ENCODE assay signal across 33 mouse cellular contexts in genomic region chr11:99417819-99418218, GRCm38 (mm10). TPM values are rescaled to one million over a fixed set of nuclear protein-coding genes. Genes with fewer than 3 reads are reported as not detected.
DNase-seq lines count a peak whose midpoint lies in the region; TF ChIP-seq lines count a peak whose summit lies in the region.
"Had no signal": no experiment of that assay in that cellular context is flagged by ENCODE, and none has a peak within 500 bp of the region (broad histone marks: within the 10 kb centered on the region; RNA-seq: fewer than 3 reads in every experiment).

No protein-coding gene starts in this region.

- WGBS in olfactory bulb, adult 2 months, result 65% methylated on average over 16 of the region's 16 CpGs

- TF ChIP-seq CTCF in left cerebral cortex, adult 2 months (IDR thresholded peaks at IDR 0.05), result no peak
- TF ChIP-seq CTCF in olfactory bulb, adult 2 months (IDR thresholded peaks at IDR 0.05; ENCODE audit: insufficient read depth, low read depth, low read length), result no peak

- intact Hi-C loops in left cerebral cortex, adult 2 months (cut with DNase I), result loop anchor here (2.0 kb wide), 1 partner anchor 25 kb away; no protein-coding TSS in a partner anchor
- intact Hi-C loops in left cerebral cortex, postnatal 36 days (cut with DNase I), result no loop called here

- H3K4me3 ChIP-seq in left cerebral cortex, adult 2 months, result peak overlapping the region; percentile 43
- H3K4me3 ChIP-seq in olfactory bulb, adult 2 months (ENCODE audit: insufficient read depth, low read depth, low read length), result peak overlapping the region; percentile 50
- H3K4me3 ChIP-seq: embryonic facial prominence, embryonic 10.5 days; embryonic facial prominence, embryonic 13.5 days; erythroblast, embryonic 14.5 days; forebrain, embryonic 12.5 days; forebrain, embryonic 15.5 days; heart, embryonic 12.5 days; heart, embryonic 15.5 days; hindbrain, embryonic 10.5 days; hindbrain, embryonic 13.5 days had no signal

- peak overlapping the region; percentile 82 for H3K27ac ChIP-seq in left cerebral cortex, adult 2 months
- peak overlapping the region; percentile 89 for H3K27ac ChIP-seq in olfactory bulb, adult 2 months (ENCODE audit: insufficient read depth, low read depth, low read length)
- H3K27ac ChIP-seq: embryonic facial prominence, embryonic 10.5 days; embryonic facial prominence, embryonic 13.5 days; forebrain, embryonic 12.5 days; forebrain, embryonic 15.5 days; heart, embryonic 15.5 days; hindbrain, embryonic 10.5 days; hindbrain, embryonic 13.5 days had no signal

- TF ChIP-seq POLR2A in olfactory bulb, adult 2 months (IDR thresholded peaks at IDR 0.05; ENCODE audit: insufficient read depth, low read depth, low read length), result no peak

- DNase-seq in left cerebral cortex, adult 2 months (ENCODE audit: extremely low spot score in 1 of 2, low spot score in 2 of 2), result peak; percentile 13 to 20
- DNase-seq in left cerebral cortex, postnatal 36 days (ENCODE audit: low spot score in 2 of 2), result no peak
- DNase-seq in right cerebral cortex, postnatal 10 days (ENCODE audit: low spot score in 2 of 2), result peak; percentile 40 to 56
- no peak for DNase-seq in right cerebral cortex, postnatal 4 days
- DNase-seq in T-cell, adult 2 months (ENCODE audit: low spot score), result no peak
- DNase-seq: adrenal gland, adult 8-10 months; adrenal gland, postnatal 25 days; cerebellum, adult 11-12 months; cerebellum, adult 9-10 months; cerebellum, postnatal 25 days; embryo, embryonic 11 days; gastrocnemius, postnatal 25 days; heart, adult 18-20 months; heart, postnatal 10 days; heart, postnatal 36 days had no signal

- H3K4me1 ChIP-seq in olfactory bulb, adult 2 months (ENCODE audit: control insufficient read depth, insufficient read depth, low read length), result peaks cover 23% of the 10 kb centered on the region
- H3K4me1 ChIP-seq: embryonic facial prominence, embryonic 13.5 days; forebrain, embryonic 12.5 days; forebrain, embryonic 15.5 days; heart, embryonic 12.5 days; heart, embryonic 15.5 days; hindbrain, embryonic 10.5 days; hindbrain, embryonic 13.5 days had no signal

RNA-seq across cellular contexts. Expression of gene Krt12, which starts 4.2 kb away (rescaled TPM):
- 10 to 100 TPM in 1 of 2 experiments, 1 to 10 TPM in 1; 8.7 to 11.6 TPM for total RNA-seq in left cerebral cortex, adult 2 months (2021)
- total RNA-seq in left cerebral cortex, postnatal 36 days (2021), result 10 to 100 TPM in 1 of 2 experiments, 1 to 10 TPM in 1; 9.4 to 13.4 TPM
- not detected in 2 replicates for polyA plus RNA-seq in olfactory bulb, adult 2 months (2012; ENCODE audit: insufficient read depth, insufficient read length, low replicate concordance, missing spikeins)
- total RNA-seq: adrenal gland, adult 8-10 months; adrenal gland, postnatal 25 days; common myeloid progenitor, adult 5-6 weeks; gastrocnemius, postnatal 25 days; heart, adult 18-20 months; heart, postnatal 10 days; heart, postnatal 36 days; MEL had no signal
- polyA plus RNA-seq: activated CD4-positive, CD25-positive, alpha-beta regulatory T cell, adult 4 months; C2C12; CD4-positive, CD25-positive, alpha-beta regulatory T cell, adult 4 months; embryonic facial prominence, embryonic 10.5 days; embryonic facial prominence, embryonic 13.5 days; erythroblast, embryonic 14.5 days; forebrain, embryonic 12.5 days; gonadal fat pad, adult 2 months; heart, embryonic 12.5 days; heart, embryonic 15.5 days; hindbrain, embryonic 13.5 days had no signal

RNA-seq across cellular contexts. Expression of gene Krt20, which starts 20.1 kb away (rescaled TPM):
- total RNA-seq in left cerebral cortex, adult 2 months (2021), result not detected
- not detected for total RNA-seq in left cerebral cortex, postnatal 36 days (2021)
- polyA plus RNA-seq in olfactory bulb, adult 2 months (2012; ENCODE audit: insufficient read depth, insufficient read length, low replicate concordance, missing spikeins), result not detected in 2 replicates
- total RNA-seq: common myeloid progenitor, adult 5-6 weeks; gastrocnemius, postnatal 25 days; heart, adult 18-20 months; heart, postnatal 36 days; MEL had no signal
- polyA plus RNA-seq: brain, embryonic 14.5 days; C2C12; CD4-positive, CD25-positive, alpha-beta regulatory T cell, adult 4 months; erythroblast, embryonic 14.5 days; forebrain, embryonic 15.5 days had no signal

RNA-seq across cellular contexts. Expression of gene Krt10, which starts 28.7 kb away (rescaled TPM):
- 10 to 100 TPM in 1 of 2 experiments, 1 to 10 TPM in 1; 9.6 to 10.1 TPM for total RNA-seq in left cerebral cortex, adult 2 months (2021)
- total RNA-seq in left cerebral cortex, postnatal 36 days (2021), result 10 to 100 TPM in 1 of 2 experiments, 1 to 10 TPM in 1; 9.7 to 12.4 TPM
- not detected in 2 replicates for polyA plus RNA-seq in olfactory bulb, adult 2 months (2012; ENCODE audit: insufficient read depth, insufficient read length, low replicate concordance, missing spikeins)
- total RNA-seq: MEL had no signal

RNA-seq across cellular contexts. Expression of gene Krt28, which starts 43.1 kb away (rescaled TPM):
- not detected for total RNA-seq in left cerebral cortex, adult 2 months (2021)
- total RNA-seq in left cerebral cortex, postnatal 36 days (2021), result not detected
- polyA plus RNA-seq in olfactory bulb, adult 2 months (2012; ENCODE audit: insufficient read depth, insufficient read length, low replicate concordance, missing spikeins), result not detected in 2 replicates
- total RNA-seq: adrenal gland, adult 8-10 months; adrenal gland, postnatal 25 days; common myeloid progenitor, adult 5-6 weeks; gastrocnemius, adult 8-10 months; gastrocnemius, postnatal 25 days; heart, adult 18-20 months; heart, postnatal 10 days; heart, postnatal 36 days; MEL had no signal
- polyA plus RNA-seq: activated CD4-positive, CD25-positive, alpha-beta regulatory T cell, adult 4 months; CD4-positive, CD25-positive, alpha-beta regulatory T cell, adult 4 months; erythroblast, embryonic 14.5 days; gonadal fat pad, adult 2 months; heart, embryonic 15.5 days had no signal

Comparison
In these comparisons a context has a peak if more than half of its experiments do, and no peak if none do; other contexts are left out.
1. DNase-seq: peak in left cerebral cortex, adult 2 months (2 of 2) and right cerebral cortex, postnatal 10 days (2 of 2); none in left cerebral cortex, postnatal 36 days (0 of 2), right cerebral cortex, postnatal 4 days (single experiment) and T-cell, adult 2 months (single experiment).